Mouse (Mus musculus): Measurements from ENCODE around the gene Stra6l. TPM values are rescaled to one million over a fixed set of nuclear protein-coding genes. Genes with fewer than 3 reads are reported as not detected.

Stra6l gene
- polyA plus RNA-seq, 1 experiment from 2014 or later: 1.1 TPM

Other genes starting within 250 kb of the Stra6l start
- gene Aldh1b1, start 49.6 kb upstream of the Stra6l start, polyA plus RNA-seq (2015; fragmentation: Nextera tagmentation; extraction: Ambion mirVana): 15.8 and 17.6 TPM in 2 replicates
- gene Igfbpl1, start 21.7 kb upstream of the Stra6l start, polyA plus RNA-seq (2015; fragmentation: Nextera tagmentation; extraction: Ambion mirVana): 69.9 and 83.3 TPM in 2 replicates
- gene Ccdc180, start 41.6 kb downstream of the Stra6l start, polyA plus RNA-seq (2015; fragmentation: Nextera tagmentation; extraction: Ambion mirVana): 0.14 and 0.43 TPM in 2 replicates
- 15.4 and 15.7 TPM in 2 replicates for gene Tdrd7, start 116.7 kb downstream of the Stra6l start, polyA plus RNA-seq (2015; fragmentation: Nextera tagmentation; extraction: Ambion mirVana)
- gene Tmod1, start 190.3 kb downstream of the Stra6l start, polyA plus RNA-seq (2015; fragmentation: Nextera tagmentation; extraction: Ambion mirVana): 0.39 and 0.76 TPM in 2 replicates